Mouse (Mus musculus) liver, embryonic 14.5 days (tissue): ENCODE results near the gene Mrpl51. TPM values are rescaled to one million over a fixed set of nuclear protein-coding genes. Genes with fewer than 3 reads are reported as not detected.
A peak's percentile ranks its signal among the peaks of the same experiment; 100 is the strongest.

Experiments used
- ATAC-seq: fragments of 200-750 bp; cut with Nextera tagmentation; 2 replicates; pipeline ENCODE4 v1.8.0; 2017; ENCODE audit warnings: moderate number of reproducible peaks, mild to moderate bottlenecking, moderate library complexity; ENCODE audit not compliant: insufficient read depth
- DNase-seq, 3 experiments: peaks; one replicate each; pipeline ENCODE4 v3.0.0-alpha.2; 2012 to 2013; ENCODE audit warnings: low read depth in 3 of 3, low spot score in 3 of 3
- H3K27ac ChIP-seq: fragments of 300-500 bp; sonication (generic); 2 replicates; pipeline ENCODE4 v1.5.1; 2014; ENCODE audit warnings: moderate library complexity, mild to moderate bottlenecking, control low read depth, inconsistent platforms
- H3K27me3 ChIP-seq: fragments of 300-500 bp; sonication (generic); 2 replicates; pipeline ENCODE4 v1.6.1; 2014; ENCODE audit warnings: mild to moderate bottlenecking, low read length, moderate library complexity; ENCODE audit not compliant: control insufficient read depth, insufficient read depth
- H3K36me3 ChIP-seq: fragments of 300-500 bp; sonication (generic); replicated peaks from 2 replicates; pipeline ENCODE4 v1.6.1; 2014; ENCODE audit warnings: low read depth; ENCODE audit not compliant: control insufficient read depth, insufficient read depth
- H3K4me1 ChIP-seq, 2 experiments: fragments of 200-500 bp in 1 of 2; fragments of 300-500 bp in 1 of 2; sonication (generic) in 1 of 2; replicated peaks; 2 replicates each; pipeline ENCODE4 v1.6.1; 2012 to 2014; ENCODE audit warnings: antibody characterized with exemption in 1 of 2, inconsistent platforms in 1 of 2, low read length in 1 of 2; ENCODE audit not compliant: control insufficient read depth in 2 of 2, insufficient read depth in 2 of 2
- H3K4me2 ChIP-seq: fragments of 300-500 bp; sonication (generic); 2 replicates; pipeline ENCODE4 v1.6.1; 2014; ENCODE audit warnings: low read depth, mild to moderate bottlenecking, control low read depth, moderate library complexity
- H3K4me3 ChIP-seq, 2 experiments: fragments of 200-500 bp in 1 of 2; fragments of 300-500 bp in 1 of 2; sonication (generic) in 1 of 2; 2 replicates each; pipeline ENCODE4 v1.5.1; 2012 to 2014; ENCODE audit warnings: low read depth in 2 of 2, low read length in 2 of 2, mild to moderate bottlenecking in 2 of 2, control low read depth in 1 of 2, inconsistent platforms in 1 of 2, moderate library complexity in 1 of 2; ENCODE audit not compliant: insufficient read depth in 1 of 2
- H3K9ac ChIP-seq: fragments of 300-500 bp; sonication (generic); replicated peaks from 2 replicates; pipeline ENCODE4 v1.6.1; 2014; ENCODE audit warnings: mild to moderate bottlenecking, control low read depth, moderate library complexity
- H3K9me3 ChIP-seq: fragments of 300-500 bp; sonication (generic); 2 replicates; pipeline ENCODE4 v1.6.1; 2016; ENCODE audit warnings: low read length, mixed read lengths; ENCODE audit not compliant: control insufficient read depth
- CTCF ChIP-seq: IDR thresholded peaks from 2 replicates; pipeline ENCODE4 v1.5.1; 2016; ENCODE audit warnings: antibody characterized with exemption, low read depth, control low read depth
- EP300 ChIP-seq: IDR thresholded peaks from 2 replicates; pipeline ENCODE4 v1.6.1; 2016; ENCODE audit warnings: antibody characterized with exemption, low read depth
- WGBS: fragments of 180-500 bp; shearing (Covaris S2); extraction: QIAGEN DNeasy Blood & Tissue Kit; methylation state at CpG from one replicate; pipeline ENCODE4 v1.1.7; 2014; ENCODE audit not compliant: insufficient replicate concordance; 5-methylcytosine and 5-hydroxymethylcytosine counted together
- polyA plus RNA-seq, 2 experiments: library from polyadenylated mRNA; depleted of rRNA in 1 of 2; stranded (reverse) in 1 of 2; unstranded in 1 of 2; fragments of >200 nt; fragmentation: Nextera tagmentation in 1 of 2; extraction: Ambion mirVana in 1 of 2; gene quantifications; 2 replicates each; pipeline versions ENCODE4 v1.2.1 to v1.2.3; 2012 to 2014

The Mrpl51 gene
- polyA plus RNA-seq, 2 experiments, result 50.9 to 182 TPM

- no peak overlapping the region for H3K4me3 ChIP-seq
- H3K9ac ChIP-seq, result no peak overlapping the region
- no peaks in the 10 kb centered on the region for H3K27me3 ChIP-seq
- H3K4me2 ChIP-seq, result no peak overlapping the region
- H3K4me1 ChIP-seq, result peaks cover 8 to 18% of the 10 kb centered on the region in 2 experiments; a peak in 3 of 4 replicates
- no peaks in the 10 kb centered on the region for H3K9me3 ChIP-seq
- H3K27ac ChIP-seq, result no peak overlapping the region
- no peak for ATAC-seq
- no peaks in the 10 kb centered on the region; the same call in 1 of the 2 replicates for H3K36me3 ChIP-seq
- TF ChIP-seq EP300 (no peak), CTCF (peak; percentile 49; the same call in 1 of the 2 replicates)
- no peak for DNase-seq
These were observed 37.1 kb upstream of the Mrpl51 start for GRCm38 (mm10) chr6:125154550-125154949.

GRCm38 (mm10) chr6:125155262-125155661 lies 36.3 kb upstream of the Mrpl51 start:
- TF ChIP-seq CTCF, result no peak
- no peak for TF ChIP-seq EP300
- DNase-seq (no peak), ATAC-seq (peak; percentile 14; the same call in 1 of the 2 replicates)
- H3K4me3 ChIP-seq, result no peak overlapping the region
- H3K9me3 ChIP-seq, result no peaks in the 10 kb centered on the region
- no peak overlapping the region for H3K4me2 ChIP-seq
- no peaks in the 10 kb centered on the region for H3K27me3 ChIP-seq
- peaks cover 8 to 20% of the 10 kb centered on the region in 2 experiments; a peak in 3 of 4 replicates for H3K4me1 ChIP-seq
- no peak overlapping the region for H3K9ac ChIP-seq
- no peak overlapping the region for H3K27ac ChIP-seq
- WGBS, result 45% methylated on average over 8 of the region's 8 CpGs
- no peaks in the 10 kb centered on the region; the same call in 1 of the 2 replicates for H3K36me3 ChIP-seq

- DNase-seq (no peak), ATAC-seq (no peak)
- Histone ChIP-seq H3K36me3 (peaks cover 2% of the 10 kb centered on the region), H3K27ac (no peak overlapping the region), H3K4me2 (no peak overlapping the region), H3K4me3 (no peak overlapping the region), H3K4me1 (peaks cover 15 to 29% of the 10 kb centered on the region in 2 experiments), H3K9ac (no peak overlapping the region), H3K9me3 (no peaks in the 10 kb centered on the region), H3K27me3 (no peaks in the 10 kb centered on the region)
- WGBS, result 63% methylated on average over 3 of the region's 3 CpGs
- TF ChIP-seq EP300, result no peak
- no peak for TF ChIP-seq CTCF
These were observed 35.1 kb upstream of the Mrpl51 start for GRCm38 (mm10) chr6:125156491-125156890.

GRCm38 (mm10) chr6:125156903-125157614 lies 34.5 kb upstream of the Mrpl51 start:
- ATAC-seq, result no peak
- Histone ChIP-seq H3K27ac (no peak overlapping the region), H3K4me3 (no peak overlapping the region), H3K9ac (no peak overlapping the region), H3K27me3 (no peaks in the 10 kb centered on the region), H3K36me3 (peaks cover 2% of the 10 kb centered on the region), H3K9me3 (no peaks in the 10 kb centered on the region), H3K4me1 (peaks cover 15 to 29% of the 10 kb centered on the region in 2 experiments), H3K4me2 (no peak overlapping the region)
- 75% methylated on average over 7 of the region's 7 CpGs for WGBS
- DNase-seq, result no peak
- no peak for TF ChIP-seq EP300
- TF ChIP-seq CTCF, result no peak

DNA sequence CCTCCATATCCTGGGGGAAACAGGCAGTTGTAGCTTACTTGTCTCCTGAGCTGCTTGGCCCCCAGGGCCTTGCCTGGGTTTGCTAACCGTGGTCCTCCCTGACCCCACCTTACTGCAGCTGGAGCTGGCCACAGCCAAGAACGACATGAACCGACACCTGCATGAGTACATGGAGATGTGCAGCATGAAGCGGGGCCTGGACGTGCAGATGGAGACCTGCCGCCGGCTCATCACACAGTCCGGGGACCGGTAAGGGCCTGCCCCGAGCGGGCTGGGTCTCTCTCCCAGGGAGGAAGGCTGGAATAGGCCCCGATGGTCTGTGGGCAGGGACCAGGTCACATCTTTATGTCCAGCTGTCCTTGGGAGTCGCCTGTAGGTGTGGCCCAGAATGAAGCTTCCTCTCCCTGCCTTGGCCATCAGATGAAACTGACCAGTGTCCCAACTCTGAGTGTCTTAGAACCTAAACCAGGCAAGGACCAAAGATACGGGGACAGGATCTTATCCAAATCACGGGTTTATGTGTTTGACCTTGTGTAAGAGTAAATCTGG lies 32.6 kb upstream of the Mrpl51 start:
- Histone ChIP-seq H3K36me3 (peaks cover 12% of the 10 kb centered on the region), H3K4me3 (no peak overlapping the region), H3K9ac (no peak overlapping the region), H3K27ac (no peak overlapping the region), H3K4me1 (peaks cover 7 to 30% of the 10 kb centered on the region in 2 experiments), H3K27me3 (no peaks in the 10 kb centered on the region), H3K9me3 (no peaks in the 10 kb centered on the region), H3K4me2 (no peak overlapping the region)
- ATAC-seq, result no peak
- no peak for TF ChIP-seq EP300
- TF ChIP-seq CTCF, result no peak
- DNase-seq, result no peak
- 80% methylated on average over 15 of the region's 15 CpGs for WGBS
